Mouse (Mus musculus): Measurements from ENCODE around the gene Knl1. TPM values are rescaled to one million over a fixed set of nuclear protein-coding genes. Genes with fewer than 3 reads are reported as not detected.
"Not testable (repeated sequence)": the region's sequence is repeated elsewhere in the genome, so short reads cannot be mapped to it uniquely, and the experiment has no call there.

The Knl1 gene
- total RNA-seq (2021), result under 1 TPM; 0.69 to 0.79 TPM

DNA sequence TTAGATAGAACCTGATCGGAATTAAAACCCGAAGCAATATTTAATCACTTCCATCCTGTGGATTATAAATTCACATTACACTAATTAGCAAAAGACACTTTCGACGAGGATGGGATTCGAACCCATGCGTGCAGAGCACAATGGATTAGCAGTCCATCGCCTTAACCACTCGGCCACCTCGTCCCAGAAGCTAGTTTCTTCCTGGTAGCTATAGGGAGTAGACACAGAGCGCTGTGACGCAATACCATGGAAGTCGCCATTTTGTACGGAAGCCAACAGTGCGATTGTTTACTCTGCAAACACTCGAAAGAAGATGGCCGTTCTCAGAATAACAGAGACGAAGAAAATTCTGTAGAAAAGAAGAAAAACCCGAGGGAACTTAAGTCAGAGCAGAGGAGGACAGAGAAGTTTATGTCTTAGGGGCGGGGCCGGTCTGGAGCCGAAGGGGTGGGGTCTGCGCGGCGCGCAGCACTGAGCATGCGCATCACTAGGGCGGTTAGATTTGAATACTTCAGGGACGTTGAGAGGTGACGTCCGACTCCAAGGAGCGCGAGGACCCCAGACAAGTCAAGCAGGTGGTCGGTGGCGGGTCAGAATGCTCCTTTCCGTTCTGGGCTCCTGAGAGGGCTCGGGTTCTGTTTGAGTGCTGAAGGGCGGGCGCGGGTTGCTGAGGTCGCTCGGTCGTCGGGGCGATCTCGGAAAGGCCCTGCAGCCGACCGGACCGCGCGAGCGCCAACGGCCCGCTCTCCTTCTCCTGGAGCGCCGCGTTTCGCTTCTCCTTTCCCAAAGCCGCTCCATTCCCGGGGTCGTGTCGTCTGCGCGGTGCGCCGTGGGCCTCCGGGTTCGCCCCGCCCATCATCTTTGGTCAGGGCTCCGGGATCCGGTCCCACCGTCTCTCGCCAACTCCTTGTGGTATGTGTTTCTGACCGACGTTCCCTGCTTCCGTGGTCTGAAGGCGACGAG is at the start of gene Knl1:
Knl1 (plus strand) TSS at position 471 of the 963 bp plus-strand sequence.
- DNase-seq, result peak; percentile 97 to 98
- intact Hi-C loops (cut with DNase I), result loop anchor here (1.0 to 10.0 kb wide), 2 partner anchors 13 to 428 kb away; partner anchors contain the start of genes Ino80 and Rpusd2

DNA sequence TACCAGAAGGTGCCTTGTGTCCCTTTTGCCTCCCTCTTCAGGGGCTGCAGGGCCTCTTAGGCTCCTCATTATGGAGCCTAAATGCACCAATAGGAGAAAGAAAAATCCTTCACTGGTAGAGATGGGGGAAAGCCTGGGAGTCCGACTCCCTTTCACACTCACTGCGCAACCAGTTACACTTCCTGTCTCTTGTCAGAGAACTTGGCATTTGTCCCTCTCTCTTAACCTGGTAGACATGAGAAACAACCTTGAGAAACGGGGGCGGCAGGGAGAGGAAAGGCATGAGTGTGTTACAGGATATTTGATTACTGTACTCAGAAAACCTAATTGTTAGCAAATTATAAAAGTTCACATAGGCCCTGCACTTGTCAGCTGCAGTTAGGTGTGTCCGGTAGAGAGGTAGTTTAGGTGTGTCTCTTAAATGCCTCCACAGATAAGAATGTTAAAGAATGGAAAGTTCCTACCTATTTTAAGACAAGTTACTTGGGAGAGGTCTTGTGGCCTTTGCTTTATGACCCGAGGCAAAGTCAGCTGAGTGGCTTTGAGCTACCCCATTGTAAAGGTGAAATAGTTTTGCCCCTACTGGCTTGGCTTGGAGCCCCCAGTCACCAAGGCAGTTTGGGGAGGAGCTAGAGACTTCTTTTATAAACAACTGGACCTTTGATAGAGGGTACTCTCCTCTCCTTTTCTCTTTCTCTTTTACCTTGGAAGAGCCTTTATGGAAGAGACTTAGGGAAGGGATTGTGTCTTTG is 48.6 kb upstream of the Knl1 start:
- no peak for DNase-seq
- intact Hi-C loops (cut with DNase I), result no loop called here

DNA sequence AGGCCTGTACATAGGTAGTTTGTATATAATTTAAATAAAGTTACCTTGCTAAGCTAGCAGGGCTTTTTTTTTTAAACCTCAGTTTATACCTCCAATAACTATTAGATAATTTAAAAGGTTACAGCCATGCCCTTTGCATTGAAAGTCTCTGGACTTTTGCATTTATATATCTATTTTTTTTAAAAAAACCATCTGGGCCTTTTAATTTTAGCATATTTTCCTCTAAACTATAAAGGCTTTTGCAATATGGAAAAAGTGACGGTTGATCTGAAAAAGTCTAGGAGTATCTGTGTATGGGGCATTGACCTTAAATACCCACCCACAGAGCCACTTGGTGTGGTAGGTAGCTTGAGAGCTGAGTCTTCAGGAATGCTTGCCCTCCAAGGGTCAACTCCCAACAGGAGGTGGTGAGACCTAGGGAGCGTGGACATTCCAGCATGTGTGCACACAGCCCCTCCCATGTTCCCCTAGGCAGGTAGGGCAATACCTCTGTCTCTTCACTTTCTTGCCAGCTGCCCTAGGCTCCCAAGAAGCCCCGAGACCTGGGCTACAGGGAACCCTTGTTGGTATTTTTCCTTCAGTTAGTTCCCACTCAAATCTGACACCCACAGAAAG is 47.8 kb upstream of the Knl1 start:
- no peak for DNase-seq
- intact Hi-C loops (cut with DNase I), result no loop called here

GRCm38 (mm10) chr2:119006886-119007285 is 40.0 kb upstream of the Knl1 start:
- intact Hi-C loops (cut with DNase I), result no loop called here
- DNase-seq, result no peak

DNA sequence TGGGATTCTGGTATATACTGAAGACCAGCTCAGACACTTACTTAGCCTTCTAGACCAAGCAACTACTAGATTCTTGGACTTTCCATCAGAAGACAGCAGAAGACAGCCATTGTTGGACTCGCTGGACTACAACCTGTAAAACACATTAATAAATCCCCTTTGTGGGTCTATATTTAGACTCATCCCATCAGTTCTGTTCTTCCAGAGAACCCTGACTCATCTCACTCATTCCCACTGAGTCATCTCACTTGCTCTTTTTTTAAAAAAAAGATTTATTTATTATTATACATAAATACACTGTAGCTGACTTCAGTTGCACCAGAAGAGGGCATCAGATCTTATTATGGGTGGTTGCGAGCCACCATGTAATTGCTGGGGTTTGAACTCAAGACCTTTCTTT is 37.5 kb upstream of the Knl1 start:
- no peak for DNase-seq
- intact Hi-C loops (cut with DNase I), result no loop called here

DNA sequence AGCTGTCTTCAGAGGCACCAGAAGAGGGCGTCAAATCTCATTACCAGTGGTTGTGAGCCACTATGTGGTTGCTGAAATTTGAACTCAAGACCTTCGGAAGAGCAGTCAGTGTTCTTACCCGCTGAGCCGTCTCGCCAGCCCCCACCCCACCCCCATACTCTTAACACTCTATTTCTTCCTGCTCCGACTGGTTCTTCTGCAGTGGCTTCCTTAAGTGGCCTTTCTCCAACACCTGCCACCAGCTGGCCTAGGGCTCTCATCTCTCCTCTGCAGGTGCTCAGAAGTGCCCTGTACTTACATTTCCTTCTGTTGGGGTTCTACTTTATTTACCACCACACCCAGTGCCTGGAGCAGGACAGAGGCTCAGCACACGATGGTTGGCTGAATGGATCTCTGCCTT is 31.9 kb upstream of the Knl1 start:
- DNase-seq, result no peak
- intact Hi-C loops (cut with DNase I), result no loop called here

- intact Hi-C loops (cut with DNase I), result no loop called here
- DNase-seq, result peak; percentile 43 to 63
Observed at GRCm38 (mm10) chr2:119015604-119016180, 31.2 kb upstream of the Knl1 start.

GRCm38 (mm10) chr2:119016312-119016711 is 30.6 kb upstream of the Knl1 start:
- DNase-seq; intact Hi-C loops (cut with DNase I): not testable (repeated sequence)

DNA sequence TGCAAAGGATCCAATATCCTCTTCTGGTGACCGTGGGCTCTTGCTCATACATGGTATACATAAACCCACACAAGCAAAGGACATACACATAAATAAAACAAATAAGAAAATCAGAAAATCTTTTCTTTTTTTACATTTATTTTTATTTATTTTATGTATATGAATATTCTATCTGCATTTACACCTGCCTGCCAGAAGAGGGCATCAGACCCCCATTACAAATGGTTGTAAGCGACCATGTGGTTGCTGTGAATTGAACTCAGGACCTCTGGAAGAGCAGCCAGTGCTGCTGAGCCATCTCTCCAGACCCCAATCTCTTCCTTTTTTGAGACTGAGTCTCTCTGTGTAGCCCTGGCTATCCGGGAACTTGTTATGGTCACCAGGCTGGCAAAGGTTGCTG is 29.3 kb upstream of the Knl1 start:
- intact Hi-C loops (cut with DNase I), result no loop called here
- no peak for DNase-seq

GRCm38 (mm10) chr2:119018391-119019122 is 28.4 kb upstream of the Knl1 start:
- intact Hi-C loops (cut with DNase I), result no loop called here
- peak; percentile 53 to 63 for DNase-seq

GRCm38 (mm10) chr2:119019131-119019530 is 27.8 kb upstream of the Knl1 start:
- no peak for DNase-seq
- intact Hi-C loops (cut with DNase I), result no loop called here

GRCm38 (mm10) chr2:119019538-119019937 is 27.4 kb upstream of the Knl1 start:
- intact Hi-C loops (cut with DNase I), result no loop called here

GRCm38 (mm10) chr2:119023154-119023660 is 23.7 kb upstream of the Knl1 start:
- intact Hi-C loops (cut with DNase I), result no loop called here
- no peak for DNase-seq

More at GRCm38 (mm10) chr2:119019538-119019937, 27.4 kb upstream of the Knl1 start:
- no peak for DNase-seq

GRCm38 (mm10) chr2:119024536-119025238 is 22.2 kb upstream of the Knl1 start:
- intact Hi-C loops (cut with DNase I), result no loop called here
- no peak for DNase-seq

- intact Hi-C loops (cut with DNase I), result no loop called here
- no peak for DNase-seq
Observed at GRCm38 (mm10) chr2:119025239-119025616, 21.7 kb upstream of the Knl1 start.

GRCm38 (mm10) chr2:119026951-119027350 is 20.0 kb upstream of the Knl1 start:
- intact Hi-C loops (cut with DNase I), result no loop called here
- DNase-seq, result no peak

- intact Hi-C loops (cut with DNase I), result no loop called here
- DNase-seq, result peak; percentile 89 to 96
Observed at GRCm38 (mm10) chr2:119028941-119029551, 17.9 kb upstream of the Knl1 start, which contains the start of gene Ccdc32. Ccdc32 (minus strand) TSS chr2:119029393.

- intact Hi-C loops (cut with DNase I), result no loop called here
Observed at GRCm38 (mm10) chr2:119032191-119032590, 14.7 kb upstream of the Knl1 start.

More at GRCm38 (mm10) chr2:119032191-119032590, 14.7 kb upstream of the Knl1 start:
- no peak for DNase-seq

All from heart, postnatal 36 days (tissue).